Mouse (Mus musculus): ENCODE measurements at regions not wholly inside any gene's neighbourhood (a gene's known extent, or its start where the extent isn't known, plus 50 kb on each side); places are given as distances from the start of the nearest gene placed in this dataset.

GRCm38 (mm10) chr10:43721356-43721755 lies 143.3 kb downstream of the Cd24a start:
- no peak for DNase-seq

- DNase-seq = no peak
These were observed 144.1 kb downstream of the Cd24a start for GRCm38 (mm10) chr10:43722164-43722563.

- no peak for DNase-seq
These were observed 144.9 kb downstream of the Cd24a start for GRCm38 (mm10) chr10:43722711-43723614.

- no peak for DNase-seq
These were observed 145.5 kb downstream of the Cd24a start for GRCm38 (mm10) chr10:43723615-43723937.

- DNase-seq = no peak
These were observed 149.7 kb downstream of the Cd24a start for GRCm38 (mm10) chr10:43727746-43728145.

- no peak for DNase-seq
These were observed 151.1 kb downstream of the Cd24a start for GRCm38 (mm10) chr10:43729184-43729583.

GRCm38 (mm10) chr10:43733618-43734415 lies 155.7 kb downstream of the Cd24a start:
- no peak for DNase-seq

GRCm38 (mm10) chr10:43739181-43739580 lies 161.1 kb downstream of the Cd24a start:
- no peak for DNase-seq

GRCm38 (mm10) chr10:43739718-43740117 lies 161.6 kb downstream of the Cd24a start:
- DNase-seq = no peak

- DNase-seq = no peak
These were observed 161.2 kb downstream of the Qrsl1 start for GRCm38 (mm10) chr10:43740204-43740865.

- no peak for DNase-seq
These were observed 160.0 kb downstream of the Qrsl1 start for GRCm38 (mm10) chr10:43741361-43742084.

GRCm38 (mm10) chr10:43742085-43743054 lies 159.2 kb downstream of the Qrsl1 start:
- DNase-seq = no peak

GRCm38 (mm10) chr10:43743188-43744120 lies 158.1 kb downstream of the Qrsl1 start:
- no peak for DNase-seq

- DNase-seq = no peak
These were observed 155.5 kb downstream of the Qrsl1 start for GRCm38 (mm10) chr10:43745931-43746630.

- no peak for DNase-seq
These were observed 154.9 kb downstream of the Qrsl1 start for GRCm38 (mm10) chr10:43746631-43747001.

- DNase-seq = no peak
These were observed 154.0 kb downstream of the Qrsl1 start for GRCm38 (mm10) chr10:43747541-43747940.

- DNase-seq = no peak
These were observed 153.2 kb downstream of the Qrsl1 start for GRCm38 (mm10) chr10:43748300-43748699.

- DNase-seq = no peak
These were observed 151.9 kb downstream of the Qrsl1 start for GRCm38 (mm10) chr10:43749496-43750110.

GRCm38 (mm10) chr10:43750401-43750800 lies 151.1 kb downstream of the Qrsl1 start:
- no peak for DNase-seq
